Mouse (Mus musculus): ENCODE measurements at regions not wholly inside any gene's neighbourhood (a gene's known extent, or its start where the extent isn't known, plus 50 kb on each side); places are given as distances from the start of the nearest gene placed in this dataset.

DNA sequence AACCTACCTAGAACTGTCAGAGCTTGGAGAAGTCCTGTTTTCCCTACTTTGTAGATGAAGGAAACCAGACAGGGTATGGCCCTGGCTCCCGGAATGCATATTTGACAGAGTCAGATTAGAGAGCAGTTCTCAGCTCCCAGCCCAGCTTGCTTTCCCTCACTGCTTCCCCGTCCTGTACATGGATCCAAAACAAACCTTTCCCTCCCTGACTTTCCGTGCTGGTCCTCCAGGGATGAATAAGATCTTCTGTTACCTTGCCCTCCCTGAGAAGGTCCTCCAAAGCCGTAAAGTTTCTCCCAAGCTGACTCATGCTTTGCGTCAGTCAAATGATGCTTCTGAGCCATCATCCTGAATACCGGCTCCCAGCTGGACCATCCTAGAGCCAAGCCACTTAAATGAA, 160.2 kb upstream of the Jmjd1c start:
- DNase-seq: no peak

DNA sequence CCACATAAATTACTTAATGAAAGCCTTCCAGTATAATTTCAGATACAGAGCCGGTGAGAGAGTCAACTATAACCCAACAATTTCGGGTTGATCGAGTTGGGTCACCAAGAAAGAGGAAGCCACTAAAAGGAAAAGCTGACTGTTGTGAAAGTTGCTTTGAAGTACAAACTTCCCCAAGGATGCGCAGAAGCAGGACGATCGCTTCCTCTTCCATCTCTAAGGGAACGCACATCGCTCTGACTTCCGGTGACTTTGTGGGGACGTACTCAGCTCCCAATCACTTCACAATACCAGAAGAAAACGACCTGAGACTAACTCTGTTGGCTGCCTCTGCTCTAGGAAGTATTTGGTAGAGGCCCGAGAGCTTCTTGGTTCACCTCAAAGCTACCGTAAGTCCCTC, 158.8 kb upstream of the Jmjd1c start:
- DNase-seq: no peak

DNA sequence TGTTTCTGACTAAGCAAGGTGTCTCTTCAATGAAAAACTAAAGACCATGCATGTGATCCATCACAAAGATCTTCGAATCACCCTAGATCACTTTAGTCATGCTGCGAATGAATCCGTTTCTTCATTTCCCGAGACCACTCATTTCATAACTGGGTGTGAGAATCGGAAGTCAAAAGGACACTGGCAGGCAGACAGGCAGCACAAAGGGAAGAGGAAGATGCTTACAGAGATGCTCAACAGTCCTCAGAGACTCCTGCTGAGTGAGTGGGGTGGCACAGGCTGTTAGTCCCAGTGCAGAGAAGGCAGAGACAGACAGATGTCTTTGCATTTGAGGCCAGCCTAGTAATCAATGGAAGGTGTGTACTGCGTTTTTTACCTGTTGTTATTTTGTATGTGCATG, 155.6 kb upstream of the Jmjd1c start:
- no peak for DNase-seq

DNA sequence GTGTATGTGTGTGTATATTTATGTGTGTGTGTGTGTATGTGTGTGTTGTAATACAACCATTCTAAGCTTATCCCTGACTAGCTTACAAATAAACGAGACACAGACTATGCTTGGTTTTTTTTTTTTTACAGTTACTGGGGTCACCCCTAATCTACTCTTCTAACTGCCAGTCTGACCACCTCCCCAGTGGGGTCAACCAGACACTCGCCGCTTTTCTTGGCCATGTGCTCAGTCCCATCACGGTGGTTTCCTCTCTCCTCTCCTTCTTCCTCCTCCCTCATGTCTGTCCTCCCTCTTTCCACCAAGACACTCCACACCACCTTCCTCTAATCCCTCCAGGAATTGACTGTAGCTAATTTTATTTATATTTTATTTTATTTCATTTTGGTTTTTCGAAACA, 155.0 kb upstream of the Jmjd1c start:
- DNase-seq: no peak

DNA sequence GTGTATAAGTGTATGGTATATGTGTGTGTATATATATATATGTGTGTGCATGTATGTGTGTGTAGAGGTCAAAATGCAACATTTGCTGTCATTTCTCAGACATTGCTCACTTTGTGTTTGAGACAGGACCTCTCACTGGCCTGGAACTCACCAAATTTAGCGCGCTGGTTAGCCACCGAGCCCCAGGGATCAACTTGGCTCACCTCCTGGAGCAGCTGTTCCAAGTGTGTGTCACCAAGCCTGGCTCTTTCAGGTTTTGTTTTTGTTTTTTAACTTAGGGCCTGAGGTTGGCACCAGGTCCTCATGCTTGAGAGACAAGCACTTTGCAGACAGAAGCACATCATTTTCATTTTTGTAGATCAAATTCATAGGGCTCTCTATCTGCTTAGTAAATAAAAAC, 154.0 kb upstream of the Jmjd1c start:
- no peak for DNase-seq

DNA sequence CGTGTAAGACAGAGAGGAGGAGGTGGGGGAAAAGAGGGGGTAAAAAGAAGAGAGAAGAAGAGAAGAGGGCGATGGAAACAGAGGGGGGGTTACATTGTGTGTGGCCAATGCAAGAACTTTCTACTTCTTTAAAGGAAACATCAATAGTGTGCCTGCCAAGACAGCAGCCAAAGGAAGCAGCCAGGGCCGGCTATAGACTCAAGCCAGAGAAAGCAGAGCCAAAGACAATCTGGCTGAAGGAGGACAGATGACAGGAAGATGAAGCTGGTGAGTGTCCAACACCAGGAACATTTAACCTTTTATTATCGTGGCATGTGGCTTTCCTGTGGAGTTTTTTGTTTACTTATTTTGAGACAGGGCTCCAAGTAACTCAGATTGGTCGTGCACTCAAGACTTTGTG, 152.1 kb upstream of the Jmjd1c start:
- no peak for DNase-seq

DNA sequence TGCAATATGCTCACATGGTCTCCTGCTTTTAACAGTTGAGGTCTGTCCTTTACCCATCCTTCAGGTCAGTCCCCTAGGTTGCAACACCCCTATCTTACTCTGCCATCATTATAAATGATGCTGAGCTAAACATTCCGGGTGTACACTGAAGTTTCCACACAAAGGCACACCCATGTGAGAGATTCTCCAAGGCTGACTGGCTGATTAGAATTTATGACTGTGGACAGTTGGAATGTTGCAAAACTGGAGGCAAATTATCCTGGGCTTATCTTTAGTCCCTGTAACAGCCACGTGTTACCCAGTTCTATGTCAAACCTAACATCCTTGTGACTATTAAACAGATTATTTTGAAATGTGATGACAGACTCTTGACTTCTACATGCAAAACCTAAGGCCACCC, 149.8 kb upstream of the Jmjd1c start:
- DNase-seq: no peak

DNA sequence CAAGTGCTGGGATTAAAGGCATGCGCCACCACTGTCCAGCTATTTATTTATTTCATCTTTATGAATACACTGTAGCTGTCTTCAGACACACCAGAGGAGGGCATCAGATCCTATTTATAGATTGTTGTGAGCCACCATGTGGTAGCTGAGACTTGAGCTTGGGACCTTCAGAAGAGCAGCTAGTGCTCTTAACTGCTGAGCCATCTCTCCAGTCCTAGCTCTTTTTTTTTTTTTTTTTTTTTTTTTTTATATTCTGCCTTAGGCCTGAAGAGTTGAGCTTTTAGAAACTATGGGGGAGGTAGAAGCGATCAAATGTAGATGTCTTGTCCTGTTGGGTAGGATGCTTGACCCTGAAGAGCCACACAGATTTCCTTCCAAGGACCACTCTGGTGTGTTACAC, 147.6 kb upstream of the Jmjd1c start:
- no peak for DNase-seq

DNA sequence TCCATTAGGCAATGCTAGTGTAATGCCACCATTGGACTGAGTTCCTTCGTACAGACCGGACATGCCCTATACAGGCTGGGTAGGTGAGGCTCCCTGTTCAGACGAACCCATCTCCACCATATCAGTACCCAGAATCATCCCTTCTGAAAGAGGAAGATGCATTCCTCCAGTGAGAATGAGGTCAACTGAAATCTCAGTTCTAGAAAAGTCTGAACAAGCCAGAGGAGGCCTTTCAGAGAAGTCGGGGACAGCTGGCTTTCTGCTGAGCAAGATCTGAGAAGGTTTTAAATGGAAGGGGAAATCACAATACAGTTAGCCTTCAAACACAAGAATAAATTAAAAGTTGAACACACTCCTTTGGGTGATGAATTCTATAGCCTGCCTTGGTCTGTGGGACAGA, 145.5 kb upstream of the Jmjd1c start:
- DNase-seq: no peak

DNA sequence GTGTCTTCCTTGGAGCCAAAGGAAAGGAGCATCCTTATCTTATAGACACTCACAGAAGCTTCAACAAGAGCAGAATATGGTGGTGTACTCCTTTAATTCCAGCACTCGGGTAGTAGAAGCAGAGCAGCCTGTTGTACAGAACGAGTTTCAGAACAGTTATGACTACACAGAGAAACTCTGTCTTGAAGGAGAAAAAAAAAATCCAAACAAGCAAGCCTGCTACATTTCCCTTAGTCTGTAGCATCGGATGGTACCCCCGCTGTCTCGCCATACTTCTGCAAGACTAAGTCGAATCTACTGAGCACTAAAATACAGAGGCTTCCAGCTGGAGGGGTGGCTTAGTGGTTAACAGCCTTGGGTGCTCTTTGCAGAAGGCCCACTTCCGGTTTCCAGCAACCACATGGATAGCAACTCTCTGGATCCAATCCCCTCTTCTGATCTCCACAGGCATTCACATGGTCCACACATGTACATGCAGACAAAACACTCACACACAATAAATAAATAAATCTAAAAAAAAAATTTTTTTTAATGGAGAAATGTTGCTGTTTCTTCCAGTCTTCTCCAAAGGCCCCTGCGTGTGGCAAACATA, 144.6 kb upstream of the Jmjd1c start:
- no peak for DNase-seq

DNA sequence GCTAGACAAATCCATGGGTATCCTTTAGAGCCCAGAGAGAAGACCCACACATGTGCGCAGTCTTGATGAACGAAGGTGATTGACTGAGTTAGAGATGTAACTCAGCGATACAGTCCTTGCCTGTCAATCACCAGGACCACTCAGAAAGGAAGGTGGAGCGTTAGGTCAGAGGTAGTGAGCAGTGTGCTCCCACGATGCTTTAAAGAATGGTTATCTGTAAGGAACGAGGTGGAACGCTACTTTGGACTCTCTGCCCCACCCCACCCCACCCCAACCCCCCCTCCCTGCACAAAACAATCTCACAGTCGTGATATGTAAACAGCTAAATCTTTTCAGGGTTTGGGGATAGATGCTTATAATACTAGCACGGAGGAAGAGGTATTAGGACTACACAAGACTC, 144.0 kb upstream of the Jmjd1c start:
- DNase-seq: no peak

DNA sequence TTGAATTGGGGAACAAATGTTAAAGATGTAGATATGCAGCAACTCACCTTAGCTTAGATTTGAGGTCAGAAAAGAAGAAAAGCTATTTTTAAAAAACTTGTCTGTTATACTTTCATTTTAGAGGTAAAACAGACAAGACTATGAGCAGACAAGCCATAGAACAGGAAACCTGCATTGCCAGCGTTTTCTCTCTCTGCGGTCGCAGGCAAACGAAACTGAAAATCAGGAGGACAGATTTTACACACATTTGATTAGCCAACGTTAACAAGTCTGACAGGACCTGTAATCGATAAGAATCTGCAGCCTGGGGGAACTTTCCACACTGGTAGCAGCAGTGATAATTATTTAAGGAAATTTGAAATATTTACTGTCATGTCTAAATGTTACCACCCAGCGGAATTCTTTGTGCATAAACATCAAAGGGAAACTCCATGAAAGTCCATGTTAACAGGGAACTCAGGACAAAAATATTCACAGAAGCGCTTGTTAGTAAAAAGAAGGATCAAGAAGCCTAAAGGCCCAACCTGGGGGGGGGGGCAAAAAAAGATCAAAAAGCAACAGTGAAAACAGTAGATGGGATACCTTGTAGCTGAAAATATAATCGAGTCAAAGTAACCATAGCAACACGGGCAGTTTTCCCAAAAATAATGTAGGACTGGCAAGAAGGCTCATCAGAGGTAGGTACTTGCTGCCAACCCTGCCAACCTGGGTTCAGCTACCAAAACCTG, 142.5 kb upstream of the Jmjd1c start:
- DNase-seq: no peak

DNA sequence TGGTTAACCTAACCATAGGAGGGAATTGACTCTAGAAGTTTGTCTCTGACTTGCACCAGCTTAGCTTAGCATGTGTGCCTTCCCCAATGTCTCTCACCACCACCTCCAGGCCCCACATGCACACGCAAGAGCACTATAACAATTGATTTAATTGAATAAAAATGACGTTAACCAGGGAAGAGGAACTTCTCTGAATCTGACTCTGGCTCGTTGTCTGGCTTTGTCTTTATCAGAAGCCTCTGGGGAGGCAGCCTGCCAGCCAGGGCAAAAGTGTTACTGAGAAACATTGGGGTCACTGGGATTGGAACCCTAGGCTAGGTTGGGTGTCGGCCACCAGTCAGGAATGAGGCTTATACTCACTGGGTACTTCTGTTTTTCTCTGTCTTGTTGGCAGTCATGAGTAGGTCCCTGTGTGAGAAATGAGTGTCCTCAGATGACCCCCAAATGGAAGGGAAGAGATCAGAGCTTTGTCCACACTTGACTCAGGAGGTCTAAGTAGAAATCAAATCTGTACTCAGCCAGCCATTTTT, 141.9 kb upstream of the Jmjd1c start:
- no peak for DNase-seq

DNA sequence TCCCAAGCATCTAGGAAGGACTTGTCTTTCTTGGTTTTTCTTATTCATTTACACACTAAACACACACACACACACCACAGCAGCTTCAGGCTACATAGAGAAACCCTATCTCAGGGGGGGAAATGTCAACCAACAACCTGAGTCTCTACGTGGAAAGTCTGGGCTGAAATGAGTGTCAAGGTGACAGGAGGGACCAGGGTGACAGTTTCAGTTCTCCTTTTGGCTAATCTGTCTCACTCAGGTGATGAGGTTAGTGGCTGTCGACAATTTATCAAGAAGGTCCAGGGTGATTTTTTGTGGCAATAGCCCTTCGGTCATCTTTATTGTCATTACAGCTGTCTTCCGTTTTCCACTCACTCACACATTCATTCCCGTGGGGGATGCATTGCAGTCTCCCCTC, 140.5 kb upstream of the Jmjd1c start:
- no peak for DNase-seq

DNA sequence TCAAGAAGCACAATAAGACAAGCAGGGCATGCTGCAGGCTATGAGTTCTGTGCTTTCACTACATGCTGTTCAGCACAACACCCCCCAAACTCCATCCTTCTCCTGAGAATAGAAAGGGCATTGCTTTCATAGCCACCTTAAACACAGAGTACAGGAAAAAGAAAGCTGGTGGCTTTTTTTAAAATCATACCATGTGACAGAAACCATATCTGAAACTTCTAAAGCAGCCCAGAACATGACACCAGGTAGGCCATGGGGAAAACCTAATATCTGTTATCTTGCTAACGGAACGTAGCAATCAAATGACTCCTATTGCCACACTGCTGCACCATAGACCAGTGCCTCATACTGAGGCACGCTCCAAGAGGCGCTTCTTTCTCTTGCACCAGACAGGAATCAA, 139.3 kb upstream of the Jmjd1c start:
- no peak for DNase-seq

DNA sequence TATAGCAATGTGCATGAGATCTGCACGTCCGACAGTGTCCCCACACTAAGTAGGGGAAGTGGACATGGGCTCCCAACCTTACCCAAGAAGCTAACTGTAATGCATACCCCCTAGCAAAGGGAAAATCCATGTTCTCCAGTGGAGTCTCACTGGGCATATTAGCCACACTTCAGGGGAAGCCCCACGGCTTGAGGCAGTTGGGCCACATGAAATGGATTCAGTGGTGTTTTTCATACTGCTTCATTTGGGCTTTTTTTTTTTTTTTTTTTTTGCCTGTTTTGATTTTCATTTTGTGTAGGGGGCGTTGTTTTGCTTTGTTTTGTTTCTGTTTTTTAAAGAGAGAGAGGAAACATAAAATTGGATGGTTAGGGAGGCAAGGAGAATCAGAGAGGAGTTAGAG, 138.6 kb upstream of the Jmjd1c start:
- DNase-seq: no peak
